Mouse (Mus musculus): ENCODE results near the gene Cdc42bpb. TPM values are rescaled to one million over a fixed set of nuclear protein-coding genes. Genes with fewer than 3 reads are reported as not detected.

Cdc42bpb gene
- polyA plus RNA-seq, 1 experiment from 2014 or later = 48.1 TPM

DNA sequence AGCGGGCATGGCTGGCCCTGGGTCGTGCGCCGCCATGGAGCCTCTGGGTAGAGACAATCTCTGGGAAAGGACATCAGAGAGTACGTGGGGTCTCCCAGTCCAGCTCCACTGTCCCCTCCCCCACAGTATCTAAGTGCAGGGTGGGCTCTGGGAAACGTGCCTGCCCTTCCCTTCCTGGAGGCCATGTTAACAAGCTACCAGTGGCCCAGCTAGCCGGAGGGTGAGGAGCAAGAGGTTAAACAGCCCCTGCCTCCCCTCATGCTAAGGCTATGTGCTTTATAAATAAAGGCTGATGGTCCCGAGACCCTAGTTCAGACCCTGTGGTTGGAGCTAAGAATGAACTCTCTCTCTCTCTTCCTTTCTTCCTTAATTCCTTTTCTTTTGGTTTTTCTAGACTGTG lies 105.6 kb downstream of the Cdc42bpb start:
- no peak overlapping the region for H3K4me3 ChIP-seq (replicated peaks; ENCODE audit: low read length)
- DNase-seq (ENCODE audit: low spot score) (no peak), ATAC-seq (ENCODE audit: low FRiP score) (no peak)
- no peak overlapping the region for H3K27ac ChIP-seq
- no peaks in the 10 kb centered on the region for H3K36me3 ChIP-seq (replicated peaks; ENCODE audit: control insufficient read depth, insufficient read depth)
- whole genome bisulfite sequencing = 23% methylated on average over 8 of the region's 8 CpGs
- no peak overlapping the region for H3K4me2 ChIP-seq (replicated peaks)
- peaks cover 78% of the 10 kb centered on the region for H3K27me3 ChIP-seq (ENCODE audit: control insufficient read depth, insufficient read depth, low read length)
- H3K9ac ChIP-seq = no peak overlapping the region
- H3K4me1 ChIP-seq (replicated peaks; ENCODE audit: control insufficient read depth, insufficient read depth, low read length) = peaks cover 15% of the 10 kb centered on the region
- H3K9me3 ChIP-seq (ENCODE audit: control insufficient read depth, low read length) = no peaks in the 10 kb centered on the region

DNA sequence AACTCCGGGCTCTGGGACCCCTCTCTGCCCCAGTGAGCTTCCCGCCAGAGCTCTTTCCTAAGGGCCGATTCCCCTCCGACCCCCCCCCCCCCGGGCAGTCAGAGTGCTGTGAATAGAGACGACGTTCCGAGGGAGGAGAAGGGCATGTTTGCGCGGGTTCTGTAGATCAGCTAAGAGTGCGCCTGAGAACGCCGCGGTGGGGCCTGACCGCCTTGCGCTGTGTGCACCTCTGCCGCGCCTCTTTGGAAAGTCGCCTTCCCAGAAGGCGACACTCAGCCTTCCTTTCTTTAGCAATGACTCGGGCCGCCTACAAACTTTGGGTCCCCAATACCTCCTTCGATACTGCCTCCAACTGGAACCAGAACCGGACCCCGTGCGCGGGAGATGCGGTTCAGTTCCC lies 106.1 kb downstream of the Cdc42bpb start:
- H3K36me3 ChIP-seq (replicated peaks; ENCODE audit: control insufficient read depth, insufficient read depth) = no peaks in the 10 kb centered on the region

DNA sequence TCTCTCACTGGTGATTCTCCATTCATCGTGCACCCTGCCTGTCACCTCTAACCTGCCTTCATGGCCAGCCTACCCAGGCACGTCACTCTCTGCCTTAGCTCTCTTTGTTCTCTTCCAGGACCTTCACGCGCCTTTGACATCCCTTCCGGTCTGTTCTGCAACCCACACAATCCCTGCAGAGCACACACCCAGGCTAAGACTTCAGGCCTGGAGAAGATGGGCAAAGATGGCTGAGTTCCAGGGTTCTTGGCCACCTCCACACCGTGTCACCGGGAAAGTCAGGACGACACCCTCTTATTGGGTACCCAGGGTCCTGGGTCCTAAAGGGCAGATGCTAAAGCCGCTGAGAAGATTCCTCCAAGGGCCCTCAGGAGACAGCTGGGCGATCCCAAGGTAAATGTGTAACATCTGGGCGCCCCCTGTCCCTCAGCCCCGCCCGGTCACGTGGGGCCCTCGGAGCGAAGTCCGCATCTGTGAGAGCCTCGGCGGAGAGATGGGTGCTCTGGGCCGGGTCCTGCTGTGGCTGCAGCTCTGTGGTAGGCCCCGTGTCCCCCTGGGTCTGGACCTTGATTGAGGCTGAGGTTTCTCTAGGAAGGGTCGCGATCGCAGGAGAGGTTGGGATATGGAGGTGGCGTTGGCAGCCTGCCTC lies 106.8 kb downstream of the Cdc42bpb start, which contains the start of gene Amn:
Amn (plus strand) TSS at position 467 of the 649 bp plus-strand sequence.
- Histone ChIP-seq H3K9me3 (ENCODE audit: control insufficient read depth, low read length) (no peaks in the 10 kb centered on the region), H3K9ac (no peak within 1 kb of the TSS), H3K4me2 (replicated peaks) (no peak within 1 kb of the TSS), H3K36me3 (replicated peaks; ENCODE audit: control insufficient read depth, insufficient read depth) (no peaks in the 10 kb centered on the region), H3K4me3 (replicated peaks; ENCODE audit: low read length) (no peak within 1 kb of the TSS), H3K27ac (no peak within 1 kb of the TSS), H3K4me1 (replicated peaks; ENCODE audit: control insufficient read depth, insufficient read depth, low read length) (peaks cover 15% of the 10 kb centered on the region), H3K27me3 (ENCODE audit: control insufficient read depth, insufficient read depth, low read length) (peaks cover 65% of the 10 kb centered on the region)
- no peak for DNase-seq (ENCODE audit: low spot score)
- WGBS = 34% methylated on average over 25 of the region's 25 CpGs
- ATAC-seq (ENCODE audit: low FRiP score) = no peak

More for the DNA sequence above, 106.1 kb downstream of the Cdc42bpb start:
- Histone ChIP-seq H3K4me1 (replicated peaks; ENCODE audit: control insufficient read depth, insufficient read depth, low read length) (peaks cover 15% of the 10 kb centered on the region), H3K9ac (no peak overlapping the region), H3K9me3 (ENCODE audit: control insufficient read depth, low read length) (no peaks in the 10 kb centered on the region), H3K27ac (no peak overlapping the region), H3K4me3 (replicated peaks; ENCODE audit: low read length) (no peak overlapping the region), H3K27me3 (ENCODE audit: control insufficient read depth, insufficient read depth, low read length) (peaks cover 72% of the 10 kb centered on the region), H3K4me2 (replicated peaks) (no peak overlapping the region)
- ATAC-seq (ENCODE audit: low FRiP score) (no peak), DNase-seq (ENCODE audit: low spot score) (no peak)
- 11% methylated on average over 27 of the region's 28 CpGs for WGBS

GRCm38 (mm10) chr12:111267673-111268325 lies 109.7 kb downstream of the Cdc42bpb start:
- no peak for DNase-seq (ENCODE audit: low spot score)
- no peaks in the 10 kb centered on the region for H3K4me1 ChIP-seq (replicated peaks; ENCODE audit: control insufficient read depth, insufficient read depth, low read length)
- no peak overlapping the region for H3K4me3 ChIP-seq (replicated peaks; ENCODE audit: low read length)
- H3K36me3 ChIP-seq (replicated peaks; ENCODE audit: control insufficient read depth, insufficient read depth) = peaks cover 8% of the 10 kb centered on the region
- H3K27me3 ChIP-seq (ENCODE audit: control insufficient read depth, insufficient read depth, low read length) = peaks cover 36% of the 10 kb centered on the region
- H3K4me2 ChIP-seq (replicated peaks) = no peak overlapping the region
- no peaks in the 10 kb centered on the region for H3K9me3 ChIP-seq (ENCODE audit: control insufficient read depth, low read length)
- WGBS = 82% methylated on average over 4 of the region's 4 CpGs
- no peak overlapping the region for H3K9ac ChIP-seq
- ATAC-seq (ENCODE audit: low FRiP score) = no peak
- H3K27ac ChIP-seq = no peak overlapping the region

DNA sequence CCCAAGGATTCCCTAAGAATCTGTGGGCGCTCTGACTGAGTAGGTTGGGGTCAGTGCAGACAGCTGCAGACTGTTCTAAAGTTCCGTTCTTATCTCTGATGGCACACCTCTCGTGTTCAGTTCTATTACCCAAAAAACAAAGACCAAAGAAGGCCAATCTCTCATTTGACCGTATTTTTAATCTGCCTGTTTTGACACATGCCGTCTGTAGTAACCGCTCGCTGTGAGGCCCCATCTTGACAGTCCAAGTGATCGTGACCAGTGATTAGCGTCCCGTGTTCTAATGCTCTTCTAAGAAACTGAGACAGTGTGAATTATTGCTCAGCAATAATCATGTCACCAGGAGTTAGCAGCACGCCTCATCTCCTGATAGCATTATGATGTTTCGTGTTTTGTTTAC lies 110.9 kb downstream of the Cdc42bpb start:
- no peak overlapping the region for H3K4me2 ChIP-seq (replicated peaks)
- peaks cover 17% of the 10 kb centered on the region for H3K36me3 ChIP-seq (replicated peaks; ENCODE audit: control insufficient read depth, insufficient read depth)
- no peak overlapping the region for H3K27ac ChIP-seq
- no peak overlapping the region for H3K4me3 ChIP-seq (replicated peaks; ENCODE audit: low read length)
- H3K27me3 ChIP-seq (ENCODE audit: control insufficient read depth, insufficient read depth, low read length) = peaks cover 24% of the 10 kb centered on the region
- no peak overlapping the region for H3K9ac ChIP-seq
- H3K9me3 ChIP-seq (ENCODE audit: control insufficient read depth, low read length) = no peaks in the 10 kb centered on the region
- no peaks in the 10 kb centered on the region for H3K4me1 ChIP-seq (replicated peaks; ENCODE audit: control insufficient read depth, insufficient read depth, low read length)
- no peak for DNase-seq (ENCODE audit: low spot score)
- WGBS = 87% methylated on average over 12 of the region's 12 CpGs
- no peak for ATAC-seq (ENCODE audit: low FRiP score)

GRCm38 (mm10) chr12:111265212-111265611 lies 112.3 kb downstream of the Cdc42bpb start:
- no peak overlapping the region for H3K27ac ChIP-seq
- 86% methylated on average over 5 of the region's 5 CpGs for WGBS

DNA sequence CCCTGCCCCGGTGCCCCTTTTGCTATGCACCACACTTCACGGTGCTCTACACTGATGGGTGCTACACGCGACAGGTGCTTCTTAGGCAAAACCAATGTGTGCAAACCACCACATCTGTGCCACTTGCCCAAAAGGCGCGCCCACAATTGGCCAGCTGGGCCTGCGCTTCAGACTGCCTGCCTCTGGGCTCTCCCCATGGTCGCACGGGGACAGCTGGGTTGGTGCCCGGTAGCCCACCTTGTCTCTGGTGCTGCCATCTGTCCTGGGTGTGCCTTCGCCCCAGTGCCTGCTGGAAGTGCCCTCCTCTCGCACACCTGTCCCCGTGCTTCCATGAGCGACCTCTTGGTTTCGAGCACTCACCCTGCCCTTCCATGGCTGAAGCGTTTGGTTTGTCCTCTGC lies 113.9 kb downstream of the Cdc42bpb start:
- H3K4me3 ChIP-seq (replicated peaks; ENCODE audit: low read length) = no peak overlapping the region
- peaks cover 41% of the 10 kb centered on the region for H3K36me3 ChIP-seq (replicated peaks; ENCODE audit: control insufficient read depth, insufficient read depth)
- no peaks in the 10 kb centered on the region for H3K27me3 ChIP-seq (ENCODE audit: control insufficient read depth, insufficient read depth, low read length)
- no peak overlapping the region for H3K27ac ChIP-seq
- no peaks in the 10 kb centered on the region for H3K4me1 ChIP-seq (replicated peaks; ENCODE audit: control insufficient read depth, insufficient read depth, low read length)
- no peak overlapping the region for H3K9ac ChIP-seq
- WGBS = 97% methylated on average over 16 of the region's 16 CpGs
- no peaks in the 10 kb centered on the region for H3K9me3 ChIP-seq (ENCODE audit: control insufficient read depth, low read length)
- no peak for ATAC-seq (ENCODE audit: low FRiP score)
- H3K4me2 ChIP-seq (replicated peaks) = no peak overlapping the region
- DNase-seq (ENCODE audit: low spot score) = no peak

More at GRCm38 (mm10) chr12:111265212-111265611, 112.3 kb downstream of the Cdc42bpb start:
- peaks cover 30% of the 10 kb centered on the region for H3K36me3 ChIP-seq (replicated peaks; ENCODE audit: control insufficient read depth, insufficient read depth)
- ATAC-seq (ENCODE audit: low FRiP score) (no peak), DNase-seq (ENCODE audit: low spot score) (no peak)
- peaks cover 11% of the 10 kb centered on the region for H3K27me3 ChIP-seq (ENCODE audit: control insufficient read depth, insufficient read depth, low read length)
- no peak overlapping the region for H3K9ac ChIP-seq
- H3K4me1 ChIP-seq (replicated peaks; ENCODE audit: control insufficient read depth, insufficient read depth, low read length) = no peaks in the 10 kb centered on the region
- no peaks in the 10 kb centered on the region for H3K9me3 ChIP-seq (ENCODE audit: control insufficient read depth, low read length)
- H3K4me2 ChIP-seq (replicated peaks) = no peak overlapping the region
- no peak overlapping the region for H3K4me3 ChIP-seq (replicated peaks; ENCODE audit: low read length)

DNA sequence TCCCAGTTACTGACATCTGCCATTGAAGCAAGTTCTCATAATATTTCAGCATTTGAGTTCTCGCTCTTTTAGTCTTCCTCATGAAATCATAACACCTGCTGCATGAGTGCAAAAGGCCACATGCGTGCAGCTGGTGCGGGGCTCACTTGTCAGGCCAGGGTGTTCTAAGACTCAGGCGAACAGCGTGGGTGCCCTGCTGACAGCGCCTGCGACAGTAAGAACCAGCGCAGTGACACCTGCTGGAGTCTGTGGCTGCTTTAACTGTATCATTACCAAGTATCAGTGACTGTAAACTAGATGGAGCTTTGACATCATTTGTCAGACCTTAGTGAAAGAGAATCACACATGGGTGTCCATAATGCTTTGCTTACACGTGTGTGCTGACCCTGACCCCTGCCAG lies 126.3 kb downstream of the Cdc42bpb start:
- no peak overlapping the region for H3K9ac ChIP-seq
- H3K27me3 ChIP-seq (ENCODE audit: control insufficient read depth, insufficient read depth, low read length) = no peaks in the 10 kb centered on the region
- H3K9me3 ChIP-seq (ENCODE audit: control insufficient read depth, low read length) = no peaks in the 10 kb centered on the region
- no peak for DNase-seq (ENCODE audit: low spot score)
- no peak overlapping the region for H3K4me3 ChIP-seq (replicated peaks; ENCODE audit: low read length)
- no peak for ATAC-seq (ENCODE audit: low FRiP score)
- H3K4me2 ChIP-seq (replicated peaks) = no peak overlapping the region
- H3K36me3 ChIP-seq (replicated peaks; ENCODE audit: control insufficient read depth, insufficient read depth) = peaks cover 36% of the 10 kb centered on the region
- WGBS = 67% methylated on average over 9 of the region's 9 CpGs
- H3K4me1 ChIP-seq (replicated peaks; ENCODE audit: control insufficient read depth, insufficient read depth, low read length) = no peaks in the 10 kb centered on the region
- no peak overlapping the region for H3K27ac ChIP-seq

DNA sequence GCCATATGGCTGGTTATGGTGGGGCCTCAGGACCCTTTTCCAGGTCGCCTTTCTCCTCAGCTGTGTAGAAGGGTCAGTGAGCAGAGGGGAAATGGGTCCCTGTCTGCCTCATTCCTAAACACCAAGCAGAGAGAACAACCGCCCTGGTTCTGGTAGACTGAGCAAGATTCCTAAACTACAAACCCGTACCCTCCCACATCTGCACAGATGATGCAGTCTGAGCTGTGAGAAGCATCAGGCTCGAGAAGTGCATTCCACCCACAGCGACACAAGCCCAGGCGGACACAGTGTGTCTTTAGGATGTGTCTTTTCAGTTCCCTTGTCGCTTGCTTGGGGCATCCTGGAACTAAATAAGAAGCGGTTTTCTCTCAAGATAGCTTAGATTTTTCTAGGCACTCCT lies 127.4 kb downstream of the Cdc42bpb start:
- H3K4me2 ChIP-seq (replicated peaks) = no peak overlapping the region
- DNase-seq (ENCODE audit: low spot score) (no peak), ATAC-seq (ENCODE audit: low FRiP score) (no peak)
- no peaks in the 10 kb centered on the region for H3K9me3 ChIP-seq (ENCODE audit: control insufficient read depth, low read length)
- H3K9ac ChIP-seq = no peak overlapping the region
- H3K27me3 ChIP-seq (ENCODE audit: control insufficient read depth, insufficient read depth, low read length) = no peaks in the 10 kb centered on the region
- 87% methylated on average over 8 of the region's 8 CpGs for WGBS
- H3K27ac ChIP-seq = no peak overlapping the region
- H3K4me3 ChIP-seq (replicated peaks; ENCODE audit: low read length) = no peak overlapping the region
- no peaks in the 10 kb centered on the region for H3K4me1 ChIP-seq (replicated peaks; ENCODE audit: control insufficient read depth, insufficient read depth, low read length)
- peaks cover 36% of the 10 kb centered on the region for H3K36me3 ChIP-seq (replicated peaks; ENCODE audit: control insufficient read depth, insufficient read depth)
